Mouse (Mus musculus) testis, adult 2 months (tissue): ENCODE results near the gene Fam129b.

Experiments
- CTCF ChIP-seq: fragments of 200-500 bp; IDR thresholded peaks from 2 replicates; pipeline ENCODE4 v1.5.1; 2012; ENCODE audit warnings: low read depth, mild to moderate bottlenecking, inconsistent platforms, low read length, moderate library complexity; ENCODE audit not compliant: control insufficient read depth, insufficient read depth, insufficient replicate concordance
- POLR2A ChIP-seq: fragments of 200-500 bp; IDR thresholded peaks from 2 replicates; pipeline ENCODE4 v1.6.1; 2012; ENCODE audit warnings: low read depth, mild to moderate bottlenecking, inconsistent platforms, low read length, moderate library complexity; ENCODE audit not compliant: control insufficient read depth

GRCm38 (mm10) chr2:32965511-32966183 is 89.7 kb downstream of the Fam129b start:
- no peak for TF ChIP-seq CTCF
- TF ChIP-seq POLR2A: no peak
